Mouse (Mus musculus) kidney, postnatal 0 days (tissue): Measurements from ENCODE around the gene Upk2. TPM values are rescaled to one million over a fixed set of nuclear protein-coding genes. Genes with fewer than 3 reads are reported as not detected.
"Not testable (repeated sequence)": the region's sequence is repeated elsewhere in the genome, so short reads cannot be mapped to it uniquely, and the experiment has no call there.

ENCODE experiments used
- ATAC-seq: fragments of 200-750 bp; cut with Nextera tagmentation; replicated peaks from 2 replicates; pipeline ENCODE4 v1.8.0; 2017; ENCODE audit warnings: low read depth, moderate number of reproducible peaks, moderate TSS enrichment, moderate library complexity; ENCODE audit not compliant: low FRiP score
- DNase-seq: peaks from one replicate; pipeline ENCODE4 v3.0.0-alpha.2; 2016; ENCODE audit warnings: low spot score
- H3K27ac ChIP-seq: fragments of 300-500 bp; sonication (generic); 2 replicates; pipeline ENCODE4 v1.5.1; 2014; ENCODE audit warnings: mild to moderate bottlenecking
- H3K27me3 ChIP-seq: fragments of 300-500 bp; sonication (generic); 2 replicates; pipeline ENCODE4 v1.6.1; 2014; ENCODE audit warnings: low read length, mixed read lengths; ENCODE audit not compliant: insufficient read depth
- H3K36me3 ChIP-seq: fragments of 300-500 bp; sonication (generic); 2 replicates; pipeline ENCODE4 v1.6.1; 2014; ENCODE audit warnings: low read length, mixed read lengths; ENCODE audit not compliant: insufficient read depth
- H3K4me1 ChIP-seq: fragments of 300-500 bp; sonication (generic); replicated peaks from 2 replicates; pipeline ENCODE4 v1.6.1; 2014; ENCODE audit warnings: antibody characterized with exemption, low read length, mixed read lengths; ENCODE audit not compliant: insufficient read depth
- H3K4me2 ChIP-seq: fragments of 300-500 bp; sonication (generic); 2 replicates; pipeline ENCODE4 v1.6.1; 2014; ENCODE audit warnings: mild to moderate bottlenecking, low read length, moderate library complexity, mixed read lengths
- H3K4me3 ChIP-seq: fragments of 300-500 bp; sonication (generic); replicated peaks from 2 replicates; pipeline ENCODE4 v1.5.1; 2014; ENCODE audit warnings: low read depth, low read length
- H3K9ac ChIP-seq: fragments of 300-500 bp; sonication (generic); 2 replicates; pipeline ENCODE4 v1.6.1; 2014; ENCODE audit warnings: low read depth, low read length
- H3K9me3 ChIP-seq: fragments of 300-500 bp; sonication (generic); replicated peaks from 2 replicates; pipeline ENCODE4 v1.6.1; 2016; ENCODE audit warnings: low read length, inconsistent platforms, mixed read lengths
- CTCF ChIP-seq: IDR thresholded peaks from 2 replicates; pipeline ENCODE4 v1.5.1; 2016; ENCODE audit warnings: antibody characterized with exemption, low read depth, mild to moderate bottlenecking, moderate library complexity
- WGBS: fragments of 180-500 bp; shearing (Covaris S2); extraction: QIAGEN DNeasy Blood & Tissue Kit; methylation state at CpG from one replicate; pipeline ENCODE4 v1.1.7; 2014; 5-methylcytosine and 5-hydroxymethylcytosine counted together
- polyA plus RNA-seq: library from polyadenylated mRNA; unstranded; fragments of >200 nt; fragmentation: Nextera tagmentation; extraction: Ambion mirVana; gene quantifications from 2 replicates; pipeline ENCODE4 v1.2.1, GENCODE M21; 2015

Upk2 gene
- polyA plus RNA-seq, 1 experiment from 2014 or later, result 27.8 TPM

DNA sequence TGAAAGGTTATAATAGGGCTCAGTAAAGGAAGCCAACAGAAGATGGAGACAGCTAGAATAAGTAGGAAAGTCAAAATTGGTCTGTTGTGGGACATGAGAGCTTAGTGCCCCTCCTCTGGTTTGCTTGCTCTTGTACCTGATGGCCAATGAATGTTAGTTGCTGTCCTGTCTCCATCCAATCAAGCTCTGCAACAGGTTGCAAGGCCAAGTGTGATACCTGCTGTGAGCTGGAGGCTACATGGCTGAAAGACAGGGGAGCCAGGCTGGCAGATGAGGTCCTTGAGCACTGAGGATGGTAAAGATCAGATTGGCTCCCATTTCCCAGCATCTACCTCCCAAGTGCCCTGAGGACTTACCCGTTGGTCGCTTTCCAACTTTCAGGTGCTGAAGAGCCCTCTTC lies 42.0 kb downstream of the Upk2 start:
- H3K4me2 ChIP-seq, result no peak overlapping the region
- TF ChIP-seq CTCF, result no peak
- DNase-seq (no peak), ATAC-seq (no peak)
- no peaks in the 10 kb centered on the region for H3K9me3 ChIP-seq
- H3K4me3 ChIP-seq, result no peak overlapping the region
- H3K36me3 ChIP-seq, result peaks cover 45% of the 10 kb centered on the region
- H3K4me1 ChIP-seq, result 0 out of 2 replicates have a peak, but pooled peaks cover 3% of the 10 kb centered on the region
- H3K27ac ChIP-seq, result no peak overlapping the region
- no peak overlapping the region for H3K9ac ChIP-seq
- no peaks in the 10 kb centered on the region for H3K27me3 ChIP-seq
- 71% methylated on average over 2 of the region's 2 CpGs for WGBS

- no peak for ATAC-seq
- H3K27ac ChIP-seq, result no peak overlapping the region
- no peak overlapping the region for H3K9ac ChIP-seq
- H3K4me2 ChIP-seq, result no peak overlapping the region
- no peak for DNase-seq
- no peaks in the 10 kb centered on the region for H3K27me3 ChIP-seq
- no peak overlapping the region for H3K4me3 ChIP-seq
- 81% methylated on average over 4 of the region's 4 CpGs for WGBS
- no peaks in the 10 kb centered on the region for H3K9me3 ChIP-seq
- peaks cover 45% of the 10 kb centered on the region for H3K36me3 ChIP-seq
- 0 out of 2 replicates have a peak, but pooled peaks cover 3% of the 10 kb centered on the region for H3K4me1 ChIP-seq
- TF ChIP-seq CTCF, result no peak
Measured at GRCm38 (mm10) chr9:44412306-44412705, 42.5 kb downstream of the Upk2 start.

GRCm38 (mm10) chr9:44411601-44412130 lies 43.1 kb downstream of the Upk2 start:
- Histone ChIP-seq H3K27ac (no peak overlapping the region), H3K4me2 (no peak overlapping the region), H3K9ac (no peak overlapping the region), H3K4me1 (no peaks in the 10 kb centered on the region), H3K27me3 (no peaks in the 10 kb centered on the region), H3K36me3 (peaks cover 45% of the 10 kb centered on the region), H3K9me3 (no peaks in the 10 kb centered on the region), H3K4me3 (no peak overlapping the region)
- no peak for TF ChIP-seq CTCF
- ATAC-seq (no peak), DNase-seq (no peak)
- whole genome bisulfite sequencing, result 85% methylated on average over 1 of the region's 1 CpGs

DNA sequence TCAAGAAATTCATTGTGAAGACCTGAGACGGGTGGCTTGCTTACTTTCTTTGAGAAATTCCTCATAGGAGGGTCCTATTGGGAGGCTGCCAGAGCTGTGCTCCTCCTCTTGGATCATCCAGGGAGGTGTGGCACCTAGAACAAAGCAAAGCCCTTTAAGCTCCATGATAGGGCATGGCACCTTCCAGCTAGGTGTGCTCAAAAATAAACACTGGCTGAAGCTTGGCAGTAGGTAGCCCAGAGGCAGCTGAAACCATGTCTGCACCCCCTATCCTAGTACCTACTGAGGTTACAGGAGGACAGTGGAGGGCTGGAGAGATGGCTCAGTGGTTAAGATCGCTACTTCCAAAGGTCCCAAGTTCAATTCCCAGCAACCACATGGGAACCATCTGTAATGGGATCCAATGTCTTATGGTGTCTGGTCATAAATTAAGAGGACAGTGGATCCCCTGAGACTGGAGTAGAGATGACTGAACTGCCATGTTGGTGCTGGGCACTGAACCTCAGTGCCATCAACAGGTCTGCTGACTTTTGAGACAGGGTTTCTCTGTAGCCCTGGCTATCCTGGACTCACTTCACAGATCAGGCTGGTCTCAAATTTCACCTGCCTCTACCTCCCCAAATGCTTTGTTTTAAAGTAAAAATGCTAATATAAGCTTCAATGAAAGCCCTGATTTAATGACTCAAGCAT lies 44.0 kb downstream of the Upk2 start:
- Histone ChIP-seq H3K4me1 (no peaks in the 10 kb centered on the region), H3K27ac (no peak overlapping the region), H3K9me3 (no peaks in the 10 kb centered on the region), H3K9ac (no peak overlapping the region), H3K36me3 (peaks cover 45% of the 10 kb centered on the region), H3K4me3 (no peak overlapping the region), H3K4me2 (no peak overlapping the region), H3K27me3 (no peaks in the 10 kb centered on the region)
- WGBS, result 84% methylated on average over 2 of the region's 2 CpGs
- no peak for TF ChIP-seq CTCF
- no peak for DNase-seq
- no peak for ATAC-seq

GRCm38 (mm10) chr9:44408693-44409092 lies 46.1 kb downstream of the Upk2 start:
- H3K4me3 ChIP-seq, result peak overlapping the region; percentile 76; the same call in 1 of the 2 replicates
- peaks cover 51% of the 10 kb centered on the region for H3K36me3 ChIP-seq
- WGBS, result 76% methylated on average over 9 of the region's 9 CpGs
- H3K27ac ChIP-seq, H3K4me1 ChIP-seq, DNase-seq, ATAC-seq, H3K9me3 ChIP-seq, H3K27me3 ChIP-seq: not testable (repeated sequence)
- H3K9ac ChIP-seq, result peak overlapping the region; percentile 82; the same call in 1 of the 2 replicates
- H3K4me2 ChIP-seq, result peak overlapping the region; percentile 71

DNA sequence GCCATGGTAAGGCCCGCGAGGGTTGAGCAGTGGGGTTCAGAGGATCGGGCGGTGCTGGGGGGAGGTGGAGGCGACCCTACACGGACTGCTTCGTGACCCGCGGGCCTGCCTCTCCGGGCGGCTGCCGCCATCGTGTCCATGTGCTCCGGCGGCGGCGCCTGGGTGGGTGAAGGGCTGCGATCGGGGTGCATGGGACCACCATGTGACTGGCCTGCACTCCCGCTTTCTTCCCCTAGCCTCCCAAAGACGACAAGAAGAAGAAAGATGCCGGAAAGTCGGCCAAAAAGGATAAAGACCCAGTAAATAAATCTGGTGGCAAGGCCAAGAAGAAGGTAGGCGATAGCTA lies 47.1 kb downstream of the Upk2 start:
- TF ChIP-seq CTCF, result no peak
- Histone ChIP-seq H3K4me3 (peak overlapping the region; percentile 76), H3K27me3 (no peaks in the 10 kb centered on the region), H3K36me3 (peaks cover 53% of the 10 kb centered on the region), H3K9ac (peak overlapping the region; percentile 82), H3K27ac (peak overlapping the region; percentile 93), H3K9me3 (no peaks in the 10 kb centered on the region), H3K4me2 (peak overlapping the region; percentile 71), H3K4me1 (no peaks in the 10 kb centered on the region)
- no peak for DNase-seq
- under 1% methylated on average over 24 of the region's 24 CpGs for WGBS
- ATAC-seq, result no peak
